Mouse (Mus musculus): ENCODE measurements around the gene B4galt1. TPM values are rescaled to one million over a fixed set of nuclear protein-coding genes. Genes with fewer than 3 reads are reported as not detected.
"Not testable (repeated sequence)": the region's sequence is repeated elsewhere in the genome, so short reads cannot be mapped to it uniquely, and the experiment has no call there.

The B4galt1 gene
- total RNA-seq, 2 experiments from 2014 or later: 4.7 to 5.4 TPM

- no peak for DNase-seq (ENCODE audit: low spot score in 2 of 2)
Measured at GRCm38 (mm10) chr4:40820024-40820423, 33.8 kb downstream of the B4galt1 start.

DNA sequence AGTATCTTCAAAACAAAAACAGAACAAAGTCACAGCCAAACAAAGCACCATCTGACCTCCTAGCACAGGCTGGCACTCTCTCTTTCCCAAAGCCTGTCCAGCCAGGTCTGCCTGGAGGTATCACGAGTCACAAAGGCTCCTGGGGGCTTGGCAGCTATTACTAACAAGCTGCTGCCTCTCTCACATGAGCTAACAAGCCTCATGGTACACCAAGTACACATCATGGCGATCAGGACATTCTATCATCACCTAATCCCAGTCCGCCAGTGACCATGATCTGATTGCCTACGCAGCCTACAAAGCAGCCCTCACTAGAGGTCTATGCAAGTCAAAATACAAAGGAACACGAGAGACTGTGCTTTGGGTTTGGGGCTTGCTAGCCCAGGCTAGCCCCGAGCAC is 34.7 kb downstream of the B4galt1 start:
- no peak for DNase-seq (ENCODE audit: low spot score in 2 of 2)

GRCm38 (mm10) chr4:40818421-40818820 is 35.4 kb downstream of the B4galt1 start:
- DNase-seq (ENCODE audit: low spot score in 2 of 2): no peak

- DNase-seq (ENCODE audit: low spot score in 2 of 2): no peak
Measured at GRCm38 (mm10) chr4:40817936-40818335, 35.9 kb downstream of the B4galt1 start.

- no peak for DNase-seq (ENCODE audit: low spot score in 2 of 2)
Measured at GRCm38 (mm10) chr4:40815775-40816372, 37.9 kb downstream of the B4galt1 start.

- DNase-seq (ENCODE audit: low spot score in 2 of 2): no peak
Measured at GRCm38 (mm10) chr4:40815120-40815519, 38.7 kb downstream of the B4galt1 start.

DNA sequence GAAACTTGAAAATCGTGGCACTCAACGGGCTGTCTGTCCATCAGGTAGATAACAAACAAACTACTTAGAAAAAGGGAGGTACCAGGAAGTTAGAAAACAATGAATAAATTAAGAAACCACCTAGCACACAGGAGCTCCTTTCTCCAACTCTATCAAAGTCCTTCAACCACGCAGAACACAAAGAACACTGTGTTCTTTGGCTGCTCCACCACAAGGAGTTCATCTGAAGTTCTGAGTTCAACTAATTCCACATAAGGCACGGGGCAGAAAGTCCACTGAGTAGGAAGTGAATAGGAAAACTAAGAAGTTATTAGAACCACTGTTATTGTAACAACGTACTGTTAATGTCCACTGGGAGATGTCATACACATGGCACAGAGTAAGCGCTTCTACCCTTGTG is 39.4 kb downstream of the B4galt1 start:
- DNase-seq (ENCODE audit: low spot score in 2 of 2): no peak

DNA sequence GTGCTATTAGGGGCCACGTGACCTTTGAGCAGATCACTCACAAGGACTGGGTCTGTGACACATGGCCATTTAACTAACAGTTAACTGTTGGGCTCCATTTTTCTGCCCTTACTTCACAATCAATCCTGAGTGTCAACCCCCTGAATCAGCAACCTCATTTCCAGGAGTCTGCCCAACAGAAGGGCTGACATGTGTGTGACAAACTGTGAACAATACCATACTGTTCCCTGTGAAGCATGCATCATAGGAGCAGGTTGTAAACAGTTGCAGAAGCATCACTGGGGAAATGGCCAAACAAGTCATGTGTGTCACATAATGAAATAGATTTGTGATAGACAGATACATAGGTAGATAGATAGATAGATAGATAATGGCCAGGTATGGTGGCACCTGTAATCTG is 40.9 kb downstream of the B4galt1 start:
- DNase-seq (ENCODE audit: low spot score in 2 of 2): no peak

DNA sequence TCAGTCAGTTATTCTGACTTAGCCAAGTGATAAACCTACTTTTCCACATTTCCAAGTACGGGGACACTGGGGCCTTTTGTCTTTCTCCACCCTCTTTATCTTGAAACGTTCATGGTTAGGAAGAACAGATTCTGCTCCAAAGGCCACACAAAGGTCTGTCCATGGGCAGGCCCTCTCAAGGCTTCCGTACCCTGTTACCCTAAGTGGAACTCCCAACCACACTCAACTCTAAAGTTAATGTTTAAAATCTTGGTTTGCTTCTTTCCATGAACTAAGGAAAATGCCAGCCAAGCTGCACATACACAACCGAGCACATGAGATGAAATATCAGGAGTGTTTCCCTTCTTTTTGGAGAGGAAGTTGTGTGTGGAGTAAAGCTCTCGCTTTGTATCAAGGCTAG is 43.3 kb downstream of the B4galt1 start:
- no peak for DNase-seq (ENCODE audit: low spot score in 2 of 2)

GRCm38 (mm10) chr4:40807382-40807781 is 46.4 kb downstream of the B4galt1 start:
- DNase-seq (ENCODE audit: low spot score in 2 of 2): no peak

DNA sequence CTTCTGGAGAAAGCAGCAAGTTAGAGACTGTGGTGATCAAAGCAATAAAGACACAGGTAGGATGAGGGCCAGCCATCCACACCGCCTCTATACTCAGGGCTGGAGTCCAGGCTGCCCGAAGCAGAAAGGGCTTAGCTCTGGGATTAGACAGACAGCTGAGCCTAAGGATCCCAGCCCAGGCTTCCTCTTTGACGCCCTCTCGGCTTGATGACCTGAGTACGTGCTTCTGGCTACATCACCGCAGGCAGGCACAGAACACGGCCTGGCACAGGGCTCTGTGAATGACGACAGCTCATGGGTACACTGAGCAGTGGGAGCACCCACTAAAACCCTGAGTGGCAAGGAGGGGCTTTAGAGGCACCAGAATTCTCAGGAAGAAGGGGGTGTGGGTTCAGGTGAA is 48.4 kb downstream of the B4galt1 start:
- DNase-seq (ENCODE audit: low spot score in 2 of 2): no peak

GRCm38 (mm10) chr4:40802787-40803186 is 51.0 kb downstream of the B4galt1 start:
- DNase-seq (ENCODE audit: low spot score in 2 of 2): no peak

- no peak for DNase-seq (ENCODE audit: low spot score in 2 of 2)
Measured at GRCm38 (mm10) chr4:40801908-40802307, 51.9 kb downstream of the B4galt1 start.

DNA sequence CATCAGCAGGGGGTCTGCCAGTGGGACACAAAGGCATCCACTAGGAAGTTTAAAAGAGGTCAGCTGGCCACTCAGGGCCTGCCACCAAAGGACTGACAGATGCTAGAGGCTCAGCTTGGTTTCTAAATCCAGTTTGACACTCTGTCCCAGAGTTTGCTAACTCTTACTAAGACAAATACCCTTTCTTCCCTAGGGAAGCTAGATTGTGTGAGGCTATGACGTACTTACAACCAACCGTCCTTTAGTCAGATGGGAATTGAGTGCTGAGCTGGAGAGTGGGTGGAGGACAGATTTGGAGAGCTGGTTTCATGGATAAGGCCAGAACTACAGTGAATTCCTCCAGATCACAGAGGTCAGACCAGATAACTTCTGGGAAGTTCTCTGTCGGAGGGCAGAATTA is 52.9 kb downstream of the B4galt1 start:
- DNase-seq (ENCODE audit: low spot score in 2 of 2): no peak

- not testable (repeated sequence) for DNase-seq (ENCODE audit: low spot score in 2 of 2)
Measured at GRCm38 (mm10) chr4:40798833-40799555, 54.8 kb downstream of the B4galt1 start.

DNA sequence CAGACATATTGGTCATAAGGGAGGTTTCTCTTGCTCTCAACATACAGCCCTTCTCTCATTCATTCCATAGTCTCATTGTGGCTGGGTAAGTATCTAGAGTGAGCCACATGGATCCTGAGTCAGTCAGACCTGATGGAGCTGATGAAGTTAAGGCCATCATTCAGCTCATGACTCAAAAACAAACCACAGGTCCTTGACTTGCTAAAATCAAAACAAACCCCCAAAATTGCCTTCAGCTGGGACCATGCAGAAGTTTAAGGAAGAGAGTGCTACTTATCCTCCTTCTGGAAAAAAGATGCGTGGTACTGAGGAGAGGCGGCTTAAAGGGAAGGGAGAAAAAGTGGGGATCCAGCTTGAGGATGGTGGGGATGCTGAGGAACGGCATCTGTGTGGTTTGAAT is 58.0 kb downstream of the B4galt1 start:
- no peak for DNase-seq (ENCODE audit: low spot score in 2 of 2)

GRCm38 (mm10) chr4:40794320-40794719 is 59.5 kb downstream of the B4galt1 start:
- DNase-seq (ENCODE audit: low spot score in 2 of 2): no peak

DNA sequence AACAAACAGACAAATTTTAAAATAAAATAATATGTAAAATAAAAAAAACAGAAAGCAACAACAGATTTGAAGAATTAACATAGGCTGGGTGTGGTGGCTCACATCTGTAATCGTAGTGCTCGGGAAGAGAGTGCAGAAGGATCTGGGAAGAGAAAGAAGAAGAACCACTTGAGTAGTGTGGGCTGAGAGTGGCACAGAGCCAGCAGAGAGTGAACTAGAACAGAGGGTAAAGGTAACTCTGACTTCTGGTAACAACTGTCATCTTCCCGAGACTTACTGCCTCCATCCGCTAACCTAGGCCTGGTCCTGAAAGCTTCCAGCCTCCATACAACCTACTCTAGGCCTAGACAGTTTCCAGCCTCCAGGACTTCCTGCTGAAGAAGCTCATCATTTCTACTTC is 62.6 kb downstream of the B4galt1 start:
- no peak for DNase-seq (ENCODE audit: low spot score in 2 of 2)

DNA sequence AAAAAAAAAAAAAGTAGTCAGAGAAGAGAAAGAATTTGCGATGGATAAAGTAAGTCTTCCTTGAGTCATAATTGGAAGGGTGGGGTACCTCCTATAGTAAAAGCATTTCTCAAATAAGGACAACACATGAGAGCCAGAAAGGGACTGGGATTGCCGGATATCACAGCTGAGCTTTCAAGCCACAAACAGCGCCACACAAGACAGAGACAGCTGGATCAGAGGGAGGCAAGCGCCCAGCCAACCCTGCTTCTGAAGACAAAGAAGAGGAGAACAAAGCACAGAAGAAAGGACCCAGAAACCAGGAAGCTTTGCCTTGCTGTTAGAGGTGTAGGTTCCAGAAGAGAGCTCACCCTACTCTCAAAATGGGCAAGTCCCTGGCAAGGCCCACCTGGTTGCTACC is 67.2 kb downstream of the B4galt1 start:
- DNase-seq (ENCODE audit: low spot score in 2 of 2): no peak

DNA sequence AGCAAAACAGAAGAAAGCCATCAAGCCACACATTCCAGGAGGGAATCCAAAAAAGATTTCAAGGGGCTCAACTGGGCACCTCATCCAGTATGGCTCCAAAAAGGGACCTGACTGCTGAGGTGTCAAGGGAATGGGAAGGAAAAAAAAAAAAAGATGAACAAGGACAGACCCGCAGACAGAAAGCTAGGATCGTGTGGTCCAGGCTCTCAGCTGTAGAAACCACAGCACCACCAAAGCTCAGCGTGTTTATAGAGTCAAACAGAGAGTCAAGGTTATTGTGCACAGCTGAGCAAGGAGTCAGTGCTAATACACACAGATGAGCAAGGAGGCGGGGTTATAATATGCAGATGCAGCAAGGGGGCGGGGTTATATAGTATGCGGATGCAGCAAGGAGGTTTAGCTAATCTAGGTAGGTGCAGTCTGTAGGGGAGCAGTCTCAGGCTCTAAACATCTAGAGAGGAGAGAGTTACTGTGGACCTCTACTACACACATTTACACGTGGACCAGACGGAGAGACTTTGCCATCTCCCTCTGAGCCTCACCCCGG is 68.1 kb downstream of the B4galt1 start:
- DNase-seq (ENCODE audit: low spot score in 2 of 2): no peak

DNA sequence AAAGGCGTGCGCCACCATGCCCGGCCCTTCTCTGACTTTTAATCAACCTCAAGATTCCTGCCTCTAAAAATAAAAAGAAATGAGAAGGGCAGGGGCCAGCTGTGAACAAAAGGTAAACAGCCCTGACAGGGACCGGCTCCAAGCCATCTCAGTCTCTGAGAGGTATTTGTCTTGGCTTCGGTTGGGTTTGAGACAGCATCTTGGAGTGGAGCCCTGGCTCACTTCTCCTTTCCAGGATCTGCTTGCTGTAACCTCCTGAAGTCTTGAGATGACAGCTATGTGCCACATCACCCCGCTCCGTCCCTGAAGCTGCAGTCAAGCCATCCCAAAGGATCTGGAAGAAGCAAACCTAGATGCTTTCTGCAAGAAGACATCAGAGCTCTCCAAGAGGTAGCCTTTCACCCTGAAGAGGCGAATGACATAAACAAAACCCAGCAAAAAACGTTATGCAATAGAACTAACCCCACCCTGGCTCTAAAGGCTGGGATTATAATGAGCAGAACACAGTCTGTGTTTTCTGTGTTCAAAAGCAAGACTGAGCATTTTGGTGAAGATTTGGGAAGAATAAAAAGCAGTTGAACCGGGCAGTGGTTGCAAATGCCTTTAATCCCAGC is 69.1 kb downstream of the B4galt1 start:
- no peak for DNase-seq (ENCODE audit: low spot score in 2 of 2)

DNA sequence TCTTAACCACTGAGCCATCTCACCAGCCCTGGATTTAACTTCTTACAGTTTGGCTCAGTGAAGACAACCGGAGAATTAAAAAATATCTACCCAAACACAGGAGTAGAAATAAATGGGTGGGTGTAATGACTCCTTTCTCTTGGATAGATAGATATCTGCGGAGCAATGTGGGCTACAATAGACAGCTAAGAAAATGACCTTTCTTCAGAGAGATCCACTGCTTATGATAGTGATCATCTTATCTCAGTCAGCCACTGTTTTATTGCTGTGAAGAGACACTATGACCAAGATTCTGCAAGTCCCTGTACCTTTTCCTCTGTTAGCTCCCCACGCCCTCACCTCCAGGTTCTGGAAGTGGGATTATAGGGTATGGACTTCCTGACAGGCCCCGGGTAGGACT is 70.8 kb downstream of the B4galt1 start:
- DNase-seq (ENCODE audit: low spot score in 2 of 2): no peak

All from left cerebral cortex, adult 18-20 months (tissue).